Mouse (Mus musculus): ENCODE results near the gene Npas2. TPM values are rescaled to one million over a fixed set of nuclear protein-coding genes. Genes with fewer than 3 reads are reported as not detected.

The Npas2 gene
- polyA plus RNA-seq, 1 experiment from 2014 or later: 2.4 TPM

GRCm38 (mm10) chr1:39410085-39410821, 216.7 kb downstream of the Npas2 start:
- Histone ChIP-seq H3K4me3 (replicated peaks) (no peak overlapping the region), H3K4me2 (no peak overlapping the region), H3K27me3 (replicated peaks) (no peaks in the 10 kb centered on the region), H3K9me3 (no peaks in the 10 kb centered on the region), H3K36me3 (no peaks in the 10 kb centered on the region), H3K27ac (no peak overlapping the region), H3K9ac (no peak overlapping the region), H3K4me1 (peaks cover 9% of the 10 kb centered on the region)
- WGBS: 72% methylated on average over 19 of the region's 19 CpGs
- ATAC-seq (ENCODE audit: insufficient read depth, low FRiP score, low read depth): no peak; the same call in 1 of the 2 replicates

Small RNA genes within 50 kb of the gene (microRNA-seq; reads per million reads assigned to microRNA genes)
- gene Mir6349: not detected

Other genes with a start within 250 kb of the Npas2 start
- 174 and 176 TPM in 2 replicates for gene Pdcl3, start 208.1 kb upstream of the Npas2 start, polyA plus RNA-seq (2015; fragmentation: Nextera tagmentation; extraction: Ambion mirVana)
- 421 and 487 TPM in 2 replicates for gene Rpl31, start 174.1 kb downstream of the Npas2 start, polyA plus RNA-seq (2015; fragmentation: Nextera tagmentation; extraction: Ambion mirVana)

Measured in stomach, embryonic 15.5 days (tissue).